Mouse (Mus musculus) testis, adult 2 months (tissue): ENCODE results near the gene Usp12.

Experiments
- CTCF ChIP-seq: fragments of 200-500 bp; IDR thresholded peaks from 2 replicates; pipeline ENCODE4 v1.5.1; 2012; ENCODE audit warnings: low read depth, mild to moderate bottlenecking, inconsistent platforms, low read length, moderate library complexity; ENCODE audit not compliant: control insufficient read depth, insufficient read depth, insufficient replicate concordance
- POLR2A ChIP-seq: fragments of 200-500 bp; IDR thresholded peaks from 2 replicates; pipeline ENCODE4 v1.6.1; 2012; ENCODE audit warnings: low read depth, mild to moderate bottlenecking, inconsistent platforms, low read length, moderate library complexity; ENCODE audit not compliant: control insufficient read depth

DNA sequence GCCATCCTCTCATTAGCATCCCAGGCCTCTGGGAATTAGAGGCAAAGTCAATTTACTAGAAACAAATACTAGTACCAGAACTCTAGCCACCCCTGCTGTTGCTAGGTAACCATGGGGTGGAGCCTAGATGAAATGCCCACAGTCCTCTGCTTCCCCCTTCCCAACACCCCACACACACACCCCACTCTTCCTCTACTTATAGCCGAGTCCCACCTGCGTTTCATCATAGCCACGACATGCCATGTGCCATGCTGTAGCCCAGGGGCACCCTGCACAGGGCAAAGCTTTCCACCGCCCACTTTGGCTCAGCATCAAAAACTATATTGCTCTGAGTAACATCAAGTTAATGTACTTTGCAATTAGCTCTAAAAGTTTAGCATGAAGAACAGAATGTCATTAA is 67.8 kb downstream of the Usp12 start:
- TF ChIP-seq CTCF (no peak), POLR2A (no peak)
